Mouse (Mus musculus) intestine, embryonic 16.5 days (tissue): ENCODE data around the gene Robo3. TPM values are rescaled to one million over a fixed set of nuclear protein-coding genes. Genes with fewer than 3 reads are reported as not detected.

Source experiments
- ATAC-seq: fragments of 200-750 bp; cut with Nextera tagmentation; 2 replicates; pipeline ENCODE4 v1.8.0; 2017; ENCODE audit warnings: moderate TSS enrichment, moderate library complexity
- H3K27ac ChIP-seq: fragments of 300-500 bp; sonication (generic); 2 replicates; pipeline ENCODE4 v1.5.1; 2014; ENCODE audit warnings: mild to moderate bottlenecking, low read length
- H3K27me3 ChIP-seq: fragments of 300-500 bp; sonication (generic); replicated peaks from 2 replicates; pipeline ENCODE4 v1.6.1; 2014; ENCODE audit warnings: low read length, control low read depth, mixed read lengths; ENCODE audit not compliant: control insufficient read depth, insufficient read depth
- H3K36me3 ChIP-seq: fragments of 300-500 bp; sonication (generic); 2 replicates; pipeline ENCODE4 v1.6.1; 2014; ENCODE audit warnings: low read length, control low read depth; ENCODE audit not compliant: control insufficient read depth, insufficient read depth
- H3K4me1 ChIP-seq: fragments of 300-500 bp; sonication (generic); 2 replicates; pipeline ENCODE4 v1.6.1; 2014; ENCODE audit warnings: low read length, control low read depth, mixed read lengths; ENCODE audit not compliant: control insufficient read depth, insufficient read depth
- H3K4me2 ChIP-seq: fragments of 300-500 bp; sonication (generic); 2 replicates; pipeline ENCODE4 v1.6.1; 2014; ENCODE audit warnings: low read depth, low read length, control low read depth
- H3K4me3 ChIP-seq: fragments of 300-500 bp; sonication (generic); 2 replicates; pipeline ENCODE4 v1.5.1; 2014; ENCODE audit warnings: mild to moderate bottlenecking, low read length
- H3K9ac ChIP-seq: fragments of 300-500 bp; sonication (generic); 2 replicates; pipeline ENCODE4 v1.6.1; 2014; ENCODE audit warnings: low read depth, low read length
- H3K9me3 ChIP-seq: fragments of 300-500 bp; sonication (generic); 2 replicates; pipeline ENCODE4 v1.6.1; 2016; ENCODE audit warnings: low read length, control low read depth; ENCODE audit not compliant: control insufficient read depth
- WGBS: fragments of 180-500 bp; shearing (Covaris S2); extraction: QIAGEN DNeasy Blood & Tissue Kit; methylation state at CpG from one replicate; pipeline ENCODE4 v1.1.7; 2014; 5-methylcytosine and 5-hydroxymethylcytosine counted together
- polyA plus RNA-seq: library from polyadenylated mRNA; unstranded; fragments of >200 nt; fragmentation: Nextera tagmentation; extraction: Ambion mirVana; gene quantifications from 2 replicates; pipeline ENCODE4 v1.2.1, GENCODE M21; 2015

The Robo3 gene
- polyA plus RNA-seq, 1 experiment from 2014 or later = 0.07 TPM

GRCm38 (mm10) chr9:37390891-37391290, 42.2 kb downstream of the Robo3 start:
- Histone ChIP-seq H3K4me2 (no peak overlapping the region), H3K9ac (no peak overlapping the region), H3K36me3 (no peaks in the 10 kb centered on the region), H3K4me1 (no peaks in the 10 kb centered on the region), H3K27ac (no peak overlapping the region), H3K4me3 (no peak overlapping the region), H3K9me3 (no peaks in the 10 kb centered on the region), H3K27me3 (peaks cover 3% of the 10 kb centered on the region)
- ATAC-seq = no peak
- 70% methylated on average over 2 of the region's 2 CpGs for WGBS

- peak; percentile 92 for ATAC-seq
- H3K9me3 ChIP-seq = no peaks in the 10 kb centered on the region
- no peaks in the 10 kb centered on the region for H3K36me3 ChIP-seq
- no peaks in the 10 kb centered on the region for H3K4me1 ChIP-seq
- H3K4me3 ChIP-seq = peak overlapping the region; percentile 48
- H3K9ac ChIP-seq = peak overlapping the region; percentile 72
- WGBS = 6% methylated on average over 54 of the region's 54 CpGs
- H3K4me2 ChIP-seq = peak overlapping the region; percentile 88
- H3K27me3 ChIP-seq = peaks cover 20% of the 10 kb centered on the region
- H3K27ac ChIP-seq = no peak overlapping the region
Measured at GRCm38 (mm10) chr9:37384284-37385182, 48.5 kb downstream of the Robo3 start.

GRCm38 (mm10) chr9:37383161-37383560, 49.9 kb downstream of the Robo3 start:
- H3K9ac ChIP-seq = no peak overlapping the region
- H3K36me3 ChIP-seq = no peaks in the 10 kb centered on the region
- no peak for ATAC-seq
- H3K27me3 ChIP-seq = peaks cover 20% of the 10 kb centered on the region
- H3K4me3 ChIP-seq = no peak overlapping the region
- no peak overlapping the region for H3K27ac ChIP-seq
- no peaks in the 10 kb centered on the region for H3K4me1 ChIP-seq
- WGBS = 87% methylated on average over 6 of the region's 6 CpGs
- no peaks in the 10 kb centered on the region for H3K9me3 ChIP-seq
- no peak overlapping the region for H3K4me2 ChIP-seq

- no peak for ATAC-seq
- WGBS = 83% methylated on average over 5 of the region's 5 CpGs
Measured at GRCm38 (mm10) chr9:37375718-37376117, 57.3 kb downstream of the Robo3 start.

GRCm38 (mm10) chr9:37371232-37371801, 61.7 kb downstream of the Robo3 start:
- Histone ChIP-seq H3K27me3 (no peaks in the 10 kb centered on the region), H3K9me3 (no peaks in the 10 kb centered on the region), H3K9ac (no peak overlapping the region), H3K4me1 (0 out of 2 replicates have a peak, but pooled peaks cover 2% of the 10 kb centered on the region), H3K4me2 (no peak overlapping the region), H3K27ac (no peak overlapping the region), H3K4me3 (no peak overlapping the region), H3K36me3 (no peaks in the 10 kb centered on the region)
- WGBS = 56% methylated on average over 7 of the region's 7 CpGs
- ATAC-seq = no peak

More at GRCm38 (mm10) chr9:37375718-37376117, 57.3 kb downstream of the Robo3 start:
- H3K27ac ChIP-seq = no peak overlapping the region
- H3K4me3 ChIP-seq = no peak overlapping the region
- no peaks in the 10 kb centered on the region for H3K36me3 ChIP-seq
- H3K27me3 ChIP-seq = no peaks in the 10 kb centered on the region
- H3K9me3 ChIP-seq = no peaks in the 10 kb centered on the region
- H3K4me2 ChIP-seq = no peak overlapping the region
- H3K9ac ChIP-seq = no peak overlapping the region
- H3K4me1 ChIP-seq = no peaks in the 10 kb centered on the region

GRCm38 (mm10) chr9:37368860-37369259, 64.2 kb downstream of the Robo3 start:
- Histone ChIP-seq H3K9ac (no peak overlapping the region), H3K27me3 (no peaks in the 10 kb centered on the region), H3K4me3 (no peak overlapping the region), H3K4me1 (0 out of 2 replicates have a peak, but pooled peaks cover 2% of the 10 kb centered on the region), H3K4me2 (no peak overlapping the region), H3K36me3 (no peaks in the 10 kb centered on the region), H3K27ac (peak overlapping the region; percentile 58), H3K9me3 (no peaks in the 10 kb centered on the region)
- 72% methylated on average over 8 of the region's 8 CpGs for WGBS
- peak; percentile 47 for ATAC-seq

- H3K4me3 ChIP-seq = no peak overlapping the region
- no peaks in the 10 kb centered on the region for H3K27me3 ChIP-seq
- H3K27ac ChIP-seq = peak overlapping the region; percentile 58
- no peaks in the 10 kb centered on the region for H3K36me3 ChIP-seq
- 0 out of 2 replicates have a peak, but pooled peaks cover 2% of the 10 kb centered on the region for H3K4me1 ChIP-seq
- peak; percentile 78 for ATAC-seq
- WGBS = 56% methylated on average over 11 of the region's 11 CpGs
- H3K9ac ChIP-seq = no peak overlapping the region
- H3K9me3 ChIP-seq = no peaks in the 10 kb centered on the region
- no peak overlapping the region for H3K4me2 ChIP-seq
Measured at GRCm38 (mm10) chr9:37368081-37368830, 64.8 kb downstream of the Robo3 start.

GRCm38 (mm10) chr9:37367301-37368080, 65.6 kb downstream of the Robo3 start, which contains the start of gene Hepacam:
Gene Hepacam (plus strand): TSS chr9:37367351.
- Histone ChIP-seq H3K9me3 (no peaks in the 10 kb centered on the region), H3K4me3 (no peak within 1 kb of the TSS), H3K4me1 (0 out of 2 replicates have a peak, but pooled peaks cover 2% of the 10 kb centered on the region), H3K27ac (no peak within 1 kb of the TSS), H3K4me2 (no peak within 1 kb of the TSS), H3K27me3 (no peaks in the 10 kb centered on the region), H3K36me3 (no peaks in the 10 kb centered on the region), H3K9ac (no peak within 1 kb of the TSS)
- 88% methylated on average over 17 of the region's 17 CpGs for whole genome bisulfite sequencing
- no peak for ATAC-seq
